Mouse (Mus musculus): ENCODE results near the gene Prickle4. TPM values are rescaled to one million over a fixed set of nuclear protein-coding genes. Genes with fewer than 3 reads are reported as not detected.

The Prickle4 gene
- polyA plus RNA-seq, 1 experiment from 2014 or later, result 1.3 TPM

DNA sequence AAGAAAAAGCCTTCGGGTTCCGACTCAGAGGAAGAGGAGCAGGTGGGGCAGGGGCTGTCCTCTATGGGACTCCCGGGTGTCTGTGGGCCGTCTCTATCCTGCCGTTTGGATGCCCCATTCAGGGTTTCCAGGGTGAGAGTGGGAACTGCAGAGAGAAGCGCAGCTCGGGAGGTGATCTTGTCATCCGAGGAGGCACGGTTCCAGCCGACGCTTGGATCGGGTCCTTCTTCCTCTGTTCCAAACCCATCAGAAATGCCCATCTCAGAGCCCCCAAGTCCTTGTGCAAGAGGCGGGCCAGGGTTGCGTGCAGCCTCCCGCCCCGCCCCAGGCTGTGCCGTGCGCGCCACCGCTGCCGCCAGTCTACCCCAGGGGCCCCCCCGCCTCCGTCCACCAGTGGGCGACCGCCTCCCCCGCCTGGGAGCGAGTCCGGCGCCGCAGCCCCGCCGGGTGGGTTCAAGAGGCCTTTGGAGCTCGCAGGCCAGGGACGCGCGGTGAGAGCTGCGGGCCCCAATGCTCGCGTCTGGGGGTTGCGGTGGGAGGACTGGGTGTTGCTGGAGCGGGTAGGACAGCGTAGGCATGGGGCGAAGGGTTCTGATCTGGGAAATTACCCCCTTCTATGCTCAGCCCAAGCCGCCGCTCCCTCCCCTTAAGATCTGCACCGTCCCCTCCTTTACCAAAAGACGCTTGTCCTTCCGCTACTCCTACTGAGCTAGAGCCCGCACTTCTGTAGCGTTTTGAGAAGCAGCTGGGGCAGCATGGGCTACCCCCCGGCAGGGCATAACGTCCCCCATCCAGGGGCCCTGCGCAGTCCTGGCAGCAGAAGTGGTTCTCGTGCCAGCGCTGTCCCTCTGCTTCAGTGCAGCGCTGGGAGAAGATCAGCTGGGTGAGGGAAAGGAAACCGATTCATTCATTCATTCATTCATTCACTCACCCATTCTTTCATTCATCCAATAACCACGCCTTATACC, 5.6 kb downstream of the Prickle4 start, which contains the start of gene Frs3:
Frs3 (plus strand) TSS at position 423 of the 968 bp plus-strand sequence.
- WGBS, result under 1% methylated on average over 49 of the region's 58 CpGs
- peak within 1 kb of the TSS; percentile 94 for H3K4me2 ChIP-seq (replicated peaks)
- H3K27ac ChIP-seq (replicated peaks), result peak within 1 kb of the TSS; percentile 83
- H3K4me1 ChIP-seq, result peaks cover 28% of the 10 kb centered on the region
- H3K9me3 ChIP-seq (replicated peaks), result no peaks in the 10 kb centered on the region
- no peaks in the 10 kb centered on the region for H3K27me3 ChIP-seq
- peak within 1 kb of the TSS; percentile 74 for H3K9ac ChIP-seq
- H3K4me3 ChIP-seq (replicated peaks), result peak within 1 kb of the TSS; percentile 88
- H3K36me3 ChIP-seq, result peaks cover 23% of the 10 kb centered on the region
- peak; percentile 74 for ATAC-seq (ENCODE audit: insufficient number of reproducible peaks, low FRiP score, low TSS enrichment, low read depth)

DNA sequence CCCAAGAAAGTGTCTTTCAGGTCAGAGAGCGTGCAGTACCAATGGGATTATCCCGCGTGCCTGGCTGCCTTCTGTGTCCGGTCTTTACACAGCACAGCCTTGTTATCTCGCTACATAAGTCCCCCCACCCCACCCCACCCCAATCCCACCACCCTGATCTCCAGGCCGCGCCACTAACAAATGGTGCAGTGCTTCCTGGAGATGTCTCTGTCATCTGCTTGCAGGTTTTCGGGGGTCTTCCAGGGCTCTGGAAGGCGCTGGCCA, 6.3 kb downstream of the Prickle4 start, which contains the start of gene Tomm6:
Tomm6 (minus strand) TSS at position 43 of the 264 bp plus-strand sequence.
- H3K4me1 ChIP-seq, result peaks cover 28% of the 10 kb centered on the region
- peaks cover 29% of the 10 kb centered on the region for H3K36me3 ChIP-seq
- H3K9me3 ChIP-seq (replicated peaks), result no peaks in the 10 kb centered on the region
- no peak for ATAC-seq (ENCODE audit: insufficient number of reproducible peaks, low FRiP score, low TSS enrichment, low read depth)
- peak within 1 kb of the TSS; percentile 83 for H3K27ac ChIP-seq (replicated peaks)
- no peaks in the 10 kb centered on the region for H3K27me3 ChIP-seq
- H3K9ac ChIP-seq, result peak within 1 kb of the TSS; percentile 74
- H3K4me3 ChIP-seq (replicated peaks), result peak within 1 kb of the TSS; percentile 88
- H3K4me2 ChIP-seq (replicated peaks), result peak within 1 kb of the TSS; percentile 94
- 0% methylated on average over 9 of the region's 9 CpGs for WGBS

DNA sequence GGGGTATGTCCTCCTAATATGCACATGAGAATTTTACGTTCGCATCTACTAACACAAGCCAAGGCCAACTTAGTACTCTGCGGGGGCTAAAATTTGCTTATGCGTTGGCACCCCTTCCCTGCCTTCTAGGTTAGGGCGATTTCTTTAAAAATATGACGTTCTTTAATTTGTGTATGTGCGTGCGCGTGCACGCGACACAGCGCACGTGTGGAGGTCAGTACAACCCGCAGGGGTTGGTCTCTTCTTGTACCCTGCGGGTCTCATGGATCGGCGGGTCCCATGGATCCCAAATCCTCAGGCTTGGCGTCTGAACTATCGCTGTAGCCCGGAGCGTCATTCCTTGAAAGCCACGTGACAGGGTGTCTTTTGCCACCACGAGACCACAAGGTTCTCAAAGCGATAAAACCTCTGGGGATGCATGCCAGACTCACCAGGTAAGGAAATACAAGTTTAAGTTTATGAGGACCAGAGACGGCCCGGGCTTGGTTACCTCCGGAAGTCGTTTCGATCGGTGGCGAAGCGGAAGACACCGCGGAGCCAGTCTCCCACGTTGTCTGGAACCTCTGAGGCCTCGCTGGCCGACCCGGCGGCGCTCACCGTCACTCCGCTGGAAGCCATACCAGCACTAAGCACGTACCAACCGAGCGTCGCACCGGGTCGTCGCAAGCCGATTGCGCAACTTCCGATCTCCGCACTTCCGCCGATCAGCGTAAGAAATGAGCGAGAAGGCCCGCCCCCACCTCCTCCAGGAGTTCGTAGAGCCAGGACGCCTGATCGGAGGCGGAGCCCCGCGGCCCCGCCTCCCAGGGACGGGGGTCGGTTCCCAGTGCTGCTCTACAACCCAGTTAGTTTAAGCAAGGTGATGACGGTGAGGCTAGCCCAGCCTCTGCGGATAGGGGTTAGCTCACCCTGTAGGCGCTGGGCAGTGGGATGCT, 6.9 kb downstream of the Prickle4 start:
- ATAC-seq (ENCODE audit: insufficient number of reproducible peaks, low FRiP score, low TSS enrichment, low read depth), result peak; percentile 92
- Histone ChIP-seq H3K4me3 (replicated peaks) (peak overlapping the region; percentile 88), H3K27me3 (no peaks in the 10 kb centered on the region)

DNA sequence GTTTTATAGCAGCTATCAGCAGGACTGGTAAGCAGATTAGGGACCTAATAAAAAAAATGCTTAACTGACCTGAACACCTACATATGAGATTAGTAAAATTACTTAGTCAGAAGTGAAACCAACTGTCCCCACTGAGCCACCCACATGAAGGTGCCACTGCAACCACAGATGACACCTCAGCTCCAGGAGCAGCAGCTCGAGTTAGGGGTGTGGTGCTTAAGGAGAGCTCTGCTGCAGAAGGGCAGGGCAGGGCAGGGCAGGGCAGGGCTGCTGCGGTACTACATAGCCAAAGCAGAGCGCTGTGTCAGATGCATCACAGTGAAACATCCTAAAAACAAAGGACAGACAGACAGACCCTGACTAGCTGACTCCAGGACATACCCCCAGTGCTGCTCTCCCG, 11.7 kb downstream of the Prickle4 start:
- no peak overlapping the region for H3K9ac ChIP-seq
- no peaks in the 10 kb centered on the region for H3K27me3 ChIP-seq
- H3K36me3 ChIP-seq, result peaks cover 75% of the 10 kb centered on the region
- ATAC-seq (ENCODE audit: insufficient number of reproducible peaks, low FRiP score, low TSS enrichment, low read depth), result no peak
- H3K27ac ChIP-seq (replicated peaks), result no peak overlapping the region
- H3K4me3 ChIP-seq (replicated peaks), result no peak overlapping the region
- no peak overlapping the region for H3K4me2 ChIP-seq (replicated peaks)
- WGBS, result 84% methylated on average over 4 of the region's 4 CpGs
- no peaks in the 10 kb centered on the region for H3K9me3 ChIP-seq (replicated peaks)
- H3K4me1 ChIP-seq, result peaks cover 12% of the 10 kb centered on the region

More for the DNA sequence above, 6.9 kb downstream of the Prickle4 start:
- no peaks in the 10 kb centered on the region for H3K9me3 ChIP-seq (replicated peaks)
- WGBS, result under 1% methylated on average over 70 of the region's 70 CpGs
- H3K36me3 ChIP-seq, result peaks cover 30% of the 10 kb centered on the region
- H3K9ac ChIP-seq, result peak overlapping the region; percentile 74
- peak overlapping the region; percentile 94 for H3K4me2 ChIP-seq (replicated peaks)
- peaks cover 28% of the 10 kb centered on the region for H3K4me1 ChIP-seq
- peak overlapping the region; percentile 83 for H3K27ac ChIP-seq (replicated peaks)

DNA sequence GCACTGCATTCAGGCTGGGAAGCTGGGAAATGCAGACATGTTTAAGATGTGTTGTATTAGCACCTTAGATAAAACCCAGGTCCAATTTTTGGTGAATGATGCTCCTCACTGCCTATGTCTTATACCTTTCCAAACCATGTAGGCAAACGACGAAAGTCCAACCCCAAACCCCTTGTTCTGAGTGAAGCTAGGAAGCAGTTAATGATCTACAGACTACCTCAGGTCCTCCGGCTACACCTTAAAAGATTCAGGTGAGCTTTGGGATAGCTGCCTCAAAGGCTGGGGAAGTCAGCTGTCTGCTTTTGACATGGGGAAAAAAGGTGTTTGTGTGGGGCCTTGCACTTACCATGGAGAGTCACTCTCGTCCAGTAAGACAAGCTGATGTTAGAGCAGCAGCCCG, 15.8 kb downstream of the Prickle4 start:
- 88% methylated on average over 5 of the region's 5 CpGs for WGBS
- no peak overlapping the region for H3K4me2 ChIP-seq (replicated peaks)
- no peak for ATAC-seq (ENCODE audit: insufficient number of reproducible peaks, low FRiP score, low TSS enrichment, low read depth)
- H3K36me3 ChIP-seq, result peaks cover 54% of the 10 kb centered on the region
- H3K4me3 ChIP-seq (replicated peaks), result no peak overlapping the region
- H3K9ac ChIP-seq, result no peak overlapping the region
- no peaks in the 10 kb centered on the region for H3K27me3 ChIP-seq
- no peaks in the 10 kb centered on the region for H3K4me1 ChIP-seq
- no peaks in the 10 kb centered on the region for H3K9me3 ChIP-seq (replicated peaks)
- H3K27ac ChIP-seq (replicated peaks), result no peak overlapping the region

DNA sequence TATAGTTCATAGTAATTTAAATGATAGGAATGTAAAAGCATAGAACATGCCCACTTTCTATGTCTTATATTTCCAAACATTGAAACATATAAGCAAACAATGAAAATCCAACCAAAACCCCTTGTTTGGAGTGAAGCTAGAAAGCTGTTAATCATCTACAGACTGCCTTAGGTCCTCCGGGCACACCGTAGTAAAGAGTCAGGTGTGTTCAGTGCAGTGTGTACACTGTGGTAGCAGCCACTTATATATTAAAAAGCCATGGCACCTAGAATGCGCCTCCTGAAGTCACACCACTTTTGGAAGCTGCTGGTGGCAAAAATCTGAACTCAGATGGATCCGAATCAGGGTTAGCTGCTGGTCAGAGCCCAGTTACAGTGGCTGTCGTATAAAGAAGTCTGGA, 16.3 kb downstream of the Prickle4 start:
- no peaks in the 10 kb centered on the region for H3K4me1 ChIP-seq
- no peak overlapping the region for H3K27ac ChIP-seq (replicated peaks)
- no peaks in the 10 kb centered on the region for H3K9me3 ChIP-seq (replicated peaks)
- no peak overlapping the region for H3K4me2 ChIP-seq (replicated peaks)
- no peak overlapping the region for H3K9ac ChIP-seq
- no peak for ATAC-seq (ENCODE audit: insufficient number of reproducible peaks, low FRiP score, low TSS enrichment, low read depth)
- H3K36me3 ChIP-seq, result peaks cover 50% of the 10 kb centered on the region
- H3K27me3 ChIP-seq, result no peaks in the 10 kb centered on the region
- WGBS, result 91% methylated on average over 5 of the region's 5 CpGs
- H3K4me3 ChIP-seq (replicated peaks), result no peak overlapping the region

DNA sequence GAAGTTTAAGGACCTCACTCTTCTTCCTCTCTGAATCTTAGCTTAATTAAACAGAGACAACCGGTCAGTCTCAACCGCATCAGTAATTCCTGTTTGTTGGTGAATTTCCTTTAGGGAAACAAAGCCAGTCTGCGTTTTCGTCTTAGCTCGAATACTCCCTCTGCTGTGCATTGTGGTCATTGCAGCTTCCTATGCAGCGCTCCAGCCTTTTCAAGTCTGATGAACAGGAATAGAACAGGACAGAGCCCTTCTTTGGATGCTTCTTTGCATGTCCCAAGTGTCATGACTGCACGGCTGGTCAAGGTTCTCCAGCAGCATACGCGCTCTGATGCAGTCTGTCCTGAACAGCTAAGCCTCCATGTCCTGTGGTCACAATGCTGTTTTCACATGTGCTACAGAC, 18.0 kb downstream of the Prickle4 start:
- no peak overlapping the region for H3K9ac ChIP-seq
- H3K9me3 ChIP-seq (replicated peaks), result no peaks in the 10 kb centered on the region
- WGBS, result 20% methylated on average over 9 of the region's 9 CpGs
- H3K4me3 ChIP-seq (replicated peaks), result no peak overlapping the region
- ATAC-seq (ENCODE audit: insufficient number of reproducible peaks, low FRiP score, low TSS enrichment, low read depth), result no peak
- no peak overlapping the region for H3K4me2 ChIP-seq (replicated peaks)
- no peak overlapping the region for H3K27ac ChIP-seq (replicated peaks)
- peaks cover 38% of the 10 kb centered on the region for H3K36me3 ChIP-seq
- peaks cover 12% of the 10 kb centered on the region for H3K4me1 ChIP-seq
- H3K27me3 ChIP-seq, result peaks cover 6% of the 10 kb centered on the region

DNA sequence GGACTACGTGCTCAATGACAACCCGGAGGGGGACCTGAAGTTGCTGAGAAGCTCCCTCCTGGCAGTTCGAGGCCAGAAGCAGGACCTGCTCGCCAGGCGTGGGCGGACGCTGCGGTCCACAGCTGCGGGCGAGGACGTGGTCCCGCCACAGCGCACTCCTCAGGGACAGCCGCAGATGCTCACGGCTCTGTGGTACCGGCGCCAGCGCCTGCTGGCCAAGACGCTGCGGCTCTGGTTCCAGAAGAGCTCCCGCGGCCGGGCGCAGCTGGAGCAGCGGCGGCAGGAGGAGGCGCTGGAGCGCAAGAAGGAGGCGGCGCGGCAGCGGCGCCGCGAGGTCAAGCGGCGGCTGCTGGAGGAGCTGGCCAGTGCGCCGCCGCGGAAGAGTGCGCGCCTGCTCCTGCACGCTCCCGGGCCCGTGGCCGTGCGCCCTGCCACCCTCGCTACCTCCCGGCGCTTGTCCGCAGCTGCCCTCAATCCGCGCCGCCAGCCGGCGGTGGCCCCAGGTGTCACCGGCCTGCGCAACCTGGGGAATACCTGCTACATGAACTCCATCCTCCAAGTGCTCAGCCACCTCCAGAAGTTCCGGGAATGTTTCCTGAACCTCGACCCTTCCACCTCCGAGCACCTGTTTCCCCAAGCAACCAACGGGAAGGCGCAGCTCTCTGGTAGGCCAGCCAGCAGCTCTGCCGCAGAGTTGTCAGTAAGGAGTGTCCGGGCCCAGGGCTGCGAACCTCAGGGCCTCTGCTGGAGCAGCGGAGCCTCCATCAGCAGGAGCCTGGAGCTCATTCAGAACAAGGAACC, 22.0 kb downstream of the Prickle4 start:
- Histone ChIP-seq H3K27ac (replicated peaks) (no peak overlapping the region), H3K9me3 (replicated peaks) (no peaks in the 10 kb centered on the region), H3K27me3 (peaks cover 6% of the 10 kb centered on the region), H3K4me1 (peaks cover 12% of the 10 kb centered on the region), H3K36me3 (0 out of 2 replicates have a peak, but pooled peaks cover 5% of the 10 kb centered on the region), H3K4me3 (replicated peaks) (peak overlapping the region; percentile 44), H3K4me2 (replicated peaks) (peak overlapping the region; percentile 78), H3K9ac (peak overlapping the region; percentile 26; the same call in 1 of the 2 replicates)
- ATAC-seq (ENCODE audit: insufficient number of reproducible peaks, low FRiP score, low TSS enrichment, low read depth), result peak; percentile 66; the same call in 1 of the 2 replicates
- WGBS, result 5% methylated on average over 68 of the region's 68 CpGs

DNA sequence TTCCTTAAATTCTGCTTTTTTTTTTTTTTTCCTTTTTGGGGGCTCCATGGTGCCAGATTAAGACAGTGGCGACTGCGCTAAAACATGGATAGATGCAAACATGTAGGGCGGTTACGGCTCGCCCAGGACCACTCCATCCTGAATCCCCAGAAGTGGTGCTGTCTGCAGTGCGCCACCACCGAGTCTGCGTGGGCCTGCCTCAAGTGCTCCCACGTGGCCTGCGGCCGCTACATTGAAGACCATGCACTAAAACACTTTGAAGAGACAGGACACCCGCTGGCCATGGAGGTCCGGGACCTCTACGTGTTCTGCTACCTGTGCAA, 22.6 kb downstream of the Prickle4 start:
- ATAC-seq (ENCODE audit: insufficient number of reproducible peaks, low FRiP score, low TSS enrichment, low read depth), result 0 out of 2 replicates have a peak, but pooled peaks have one; percentile 27
- Histone ChIP-seq H3K27ac (replicated peaks) (no peak overlapping the region), H3K4me3 (replicated peaks) (peak overlapping the region; percentile 44), H3K36me3 (0 out of 2 replicates have a peak, but pooled peaks cover 5% of the 10 kb centered on the region), H3K9ac (no peak overlapping the region), H3K4me1 (peaks cover 12% of the 10 kb centered on the region), H3K27me3 (peaks cover 6% of the 10 kb centered on the region), H3K9me3 (replicated peaks) (no peaks in the 10 kb centered on the region), H3K4me2 (replicated peaks) (peak overlapping the region; percentile 78)
- 15% methylated on average over 14 of the region's 14 CpGs for WGBS

DNA sequence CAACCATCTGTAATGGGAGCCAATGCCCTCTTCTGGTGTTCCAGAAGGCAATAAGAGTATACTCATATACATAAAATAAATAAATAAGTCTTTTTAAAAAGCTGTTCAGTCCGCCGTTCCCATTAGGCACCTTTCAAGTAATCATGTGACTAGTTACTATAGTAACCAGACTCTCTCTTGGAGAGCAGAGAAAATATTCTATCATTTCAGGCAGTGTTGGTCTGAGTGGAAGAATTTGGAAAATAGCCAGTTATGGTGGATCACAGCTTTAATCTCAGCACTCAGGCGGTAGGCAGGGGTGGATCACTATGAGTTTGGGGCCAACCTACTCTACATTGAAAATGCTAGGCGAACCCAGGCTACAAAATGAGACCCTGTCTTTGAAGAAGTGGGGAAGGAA, 25.4 kb downstream of the Prickle4 start:
- 70% methylated on average over 4 of the region's 4 CpGs for WGBS

More for the DNA sequence above, 25.4 kb downstream of the Prickle4 start:
- no peak overlapping the region for H3K9ac ChIP-seq
- peaks cover 6% of the 10 kb centered on the region for H3K27me3 ChIP-seq
- H3K36me3 ChIP-seq, result no peaks in the 10 kb centered on the region
- peaks cover 12% of the 10 kb centered on the region for H3K4me1 ChIP-seq
- no peak overlapping the region for H3K27ac ChIP-seq (replicated peaks)
- no peaks in the 10 kb centered on the region for H3K9me3 ChIP-seq (replicated peaks)
- no peak overlapping the region for H3K4me2 ChIP-seq (replicated peaks)
- ATAC-seq (ENCODE audit: insufficient number of reproducible peaks, low FRiP score, low TSS enrichment, low read depth), result no peak
- H3K4me3 ChIP-seq (replicated peaks), result no peak overlapping the region
